Mouse (Mus musculus): ENCODE measurements around the gene Usp36.
A peak's percentile ranks its signal among the peaks of the same experiment; 100 is the strongest.

The Usp36 gene

GRCm38 (mm10) chr11:118297967-118298366 lies 7.9 kb upstream of the Usp36 start:
- DNase-seq: no peak

GRCm38 (mm10) chr11:118295026-118295425 lies 5.0 kb upstream of the Usp36 start:
- no peak for DNase-seq

GRCm38 (mm10) chr11:118292671-118293070 lies 2.6 kb upstream of the Usp36 start:
- no peak for DNase-seq

- DNase-seq: no peak
Observed at GRCm38 (mm10) chr11:118289562-118289961, 482 bp downstream of the Usp36 start.

- no peak for DNase-seq
Observed at GRCm38 (mm10) chr11:118289037-118289511, 970 bp downstream of the Usp36 start.

GRCm38 (mm10) chr11:118287573-118287972 lies 2.5 kb downstream of the Usp36 start:
- DNase-seq: no peak

GRCm38 (mm10) chr11:118286434-118286833 lies 3.6 kb downstream of the Usp36 start:
- no peak for DNase-seq

GRCm38 (mm10) chr11:118285791-118286190 lies 4.3 kb downstream of the Usp36 start:
- no peak for DNase-seq

GRCm38 (mm10) chr11:118280218-118280617 lies 9.8 kb downstream of the Usp36 start:
- DNase-seq: no peak

- DNase-seq: no peak
Observed at GRCm38 (mm10) chr11:118276328-118276727, 13.7 kb downstream of the Usp36 start.

- DNase-seq: no peak
Observed at GRCm38 (mm10) chr11:118275092-118275491, 15.0 kb downstream of the Usp36 start.

- DNase-seq: no peak
Observed at GRCm38 (mm10) chr11:118269827-118270226, 20.2 kb downstream of the Usp36 start.

- no peak for DNase-seq
Observed at GRCm38 (mm10) chr11:118266666-118267046, 23.4 kb downstream of the Usp36 start.

- DNase-seq: no peak
Observed at GRCm38 (mm10) chr11:118266044-118266665, 23.9 kb downstream of the Usp36 start.

- no peak for DNase-seq
Observed at GRCm38 (mm10) chr11:118265621-118266020, 24.4 kb downstream of the Usp36 start.

GRCm38 (mm10) chr11:118263146-118263545 lies 26.9 kb downstream of the Usp36 start:
- no peak for DNase-seq

GRCm38 (mm10) chr11:118260081-118260480 lies 30.0 kb downstream of the Usp36 start:
- DNase-seq: no peak

GRCm38 (mm10) chr11:118259580-118259979 lies 30.5 kb downstream of the Usp36 start:
- DNase-seq: no peak

- no peak for DNase-seq
Observed at GRCm38 (mm10) chr11:118256371-118256770, 33.7 kb downstream of the Usp36 start.

- DNase-seq: peak; percentile 81
Observed at GRCm38 (mm10) chr11:118254159-118254951, 35.7 kb downstream of the Usp36 start.

GRCm38 (mm10) chr11:118253447-118254158 lies 36.4 kb downstream of the Usp36 start:
- DNase-seq: no peak

GRCm38 (mm10) chr11:118249012-118249383 lies 41.0 kb downstream of the Usp36 start:
- no peak for DNase-seq

- peak; percentile 100 for DNase-seq
Observed at GRCm38 (mm10) chr11:118248150-118249011, 41.7 kb downstream of the Usp36 start, which contains the start of gene Cyth1. Cyth1 (minus strand) TSS chr11:118248592.
